Mouse (Mus musculus) fat pad, adult 2 months (tissue): ENCODE results near the gene Serpina3n.
"Not testable (repeated sequence)": the region's sequence is repeated elsewhere in the genome, so short reads cannot be mapped to it uniquely, and the experiment has no call there.

Experiments
- DNase-seq: peaks from one replicate; pipeline ENCODE4 v3.0.0-alpha.2; 2011; ENCODE audit warnings: low read depth, low spot score; ENCODE audit errors: extremely low read depth

Serpina3n gene

DNA sequence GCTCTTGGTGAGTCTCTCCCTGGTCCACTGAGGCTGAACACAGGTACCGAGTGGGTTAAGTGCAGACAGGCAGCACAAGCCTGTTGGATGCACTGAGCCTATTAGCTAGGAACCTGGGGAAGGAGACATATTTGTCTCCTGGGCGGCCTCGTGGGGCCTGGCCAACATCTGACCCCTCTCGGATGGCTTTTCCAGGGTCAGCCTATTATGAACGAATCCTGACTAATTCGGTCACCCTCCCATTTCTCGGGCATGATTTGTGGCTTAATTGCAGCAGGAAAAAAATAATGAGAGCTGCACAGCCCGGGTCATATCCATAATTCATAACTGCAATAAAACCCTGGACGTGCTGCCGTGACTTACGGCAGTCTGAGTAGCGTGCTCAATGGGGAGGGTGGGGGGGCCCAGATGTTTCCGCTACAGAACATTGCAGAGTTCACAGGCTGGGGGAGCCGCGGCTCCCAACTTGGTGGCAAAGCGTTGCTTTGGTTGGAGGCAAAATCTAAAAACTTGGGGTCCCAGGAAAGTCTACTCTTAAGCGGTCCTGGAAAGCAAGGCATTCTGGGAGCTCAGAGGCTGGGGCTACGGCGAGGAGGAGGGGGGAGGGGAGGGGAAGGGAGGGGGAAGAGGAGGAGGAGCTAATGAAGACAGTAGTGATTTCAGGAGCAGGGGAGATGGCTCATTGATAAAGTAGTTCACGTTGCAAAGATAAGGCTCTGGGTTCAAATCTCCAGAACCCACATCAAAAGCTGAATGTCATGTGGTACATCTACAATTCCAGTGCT is 27.6 kb downstream of the Serpina3n start:
- DNase-seq = no peak

DNA sequence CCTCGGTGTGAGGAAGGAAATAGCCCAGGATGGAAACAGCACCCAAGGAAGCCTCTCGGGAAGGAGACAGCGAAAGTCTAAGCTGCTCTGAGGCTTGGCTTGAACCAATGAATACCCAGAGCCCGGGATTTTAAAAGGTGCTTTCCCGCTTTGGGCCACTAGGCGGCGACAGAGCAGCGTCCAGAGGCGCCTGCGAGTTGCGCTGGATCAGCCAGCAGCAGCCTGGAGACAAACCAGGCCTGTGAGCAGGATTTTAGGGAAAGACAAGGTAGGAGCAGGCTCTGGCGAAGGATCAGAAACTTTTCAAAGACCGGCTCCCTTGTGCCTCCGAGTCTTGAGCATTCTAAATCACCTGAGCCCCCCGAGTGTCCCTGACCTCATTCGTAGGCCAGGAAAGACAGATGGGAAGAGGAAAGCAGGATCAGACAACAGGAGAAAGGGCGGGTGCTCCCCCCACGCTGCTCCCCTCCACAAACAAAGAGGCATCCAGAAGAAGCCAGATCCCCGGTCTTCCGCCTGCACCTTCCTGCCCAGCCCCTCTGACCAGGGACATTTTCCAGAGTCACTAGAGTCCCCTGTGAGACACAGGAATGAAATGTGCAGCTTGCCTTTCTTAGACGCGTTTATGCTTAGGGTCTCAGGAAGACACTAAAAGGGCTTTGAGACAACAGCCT is 33.7 kb downstream of the Serpina3n start:
- no peak for DNase-seq

DNA sequence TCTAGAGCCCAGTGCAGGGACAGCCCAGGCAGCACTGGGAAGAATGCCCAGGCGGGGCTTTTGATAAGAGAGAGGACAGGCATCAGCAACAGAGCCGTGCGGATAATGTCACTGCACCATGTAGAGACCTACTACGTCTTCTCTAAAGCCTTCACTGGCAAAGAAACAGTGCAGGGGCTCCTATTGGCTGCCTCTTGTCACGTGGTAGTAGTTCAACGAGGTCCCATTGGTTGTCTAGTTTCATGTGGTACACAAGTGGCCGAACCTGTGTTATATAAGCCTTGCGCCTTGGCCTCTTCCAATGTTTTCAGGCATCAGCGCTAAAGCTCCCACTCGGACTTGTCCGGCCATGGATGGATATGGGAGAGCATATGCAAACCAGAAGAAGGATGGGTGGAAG is 37.2 kb downstream of the Serpina3n start:
- no peak for DNase-seq

DNA sequence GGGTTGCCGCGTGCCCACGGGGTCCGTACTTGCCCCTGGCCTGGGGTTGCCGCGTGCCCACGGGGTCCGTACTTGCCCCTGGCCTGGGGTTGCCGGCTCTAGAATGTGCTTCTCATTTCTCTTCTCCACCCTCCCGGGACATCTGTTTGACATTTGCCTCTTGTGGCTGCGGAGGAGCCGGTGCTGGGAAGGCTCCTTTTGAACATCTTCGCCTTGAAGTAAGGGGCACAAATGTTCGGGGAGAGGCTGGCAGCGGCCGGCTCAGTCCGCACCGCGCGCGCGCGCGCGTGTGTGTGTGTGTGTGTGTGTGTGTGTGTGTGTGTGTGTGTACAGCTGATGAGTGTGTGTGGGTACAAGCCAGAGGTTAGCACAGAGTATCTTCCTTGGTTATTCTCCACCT is 40.5 kb downstream of the Serpina3n start:
- not testable (repeated sequence) for DNase-seq

DNA sequence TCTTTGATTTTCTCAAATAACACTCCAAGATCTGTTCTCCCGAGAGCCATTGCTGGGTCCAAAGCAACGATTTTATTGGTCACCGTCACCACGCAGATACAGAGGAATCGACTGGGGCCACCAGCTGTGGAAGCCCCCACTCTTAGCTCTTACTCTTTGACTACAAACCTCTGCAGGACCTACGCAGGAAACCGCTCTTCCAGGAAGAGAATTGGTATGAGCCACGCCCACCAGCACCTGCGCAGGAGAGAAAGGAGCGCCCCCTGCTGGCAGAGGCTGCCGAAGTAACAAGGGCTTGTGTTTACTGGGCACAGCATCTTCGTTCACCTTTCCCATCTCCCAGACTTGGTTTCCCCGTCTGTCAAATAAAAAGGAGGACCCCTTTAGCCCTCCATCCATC is 41.6 kb downstream of the Serpina3n start:
- DNase-seq = no peak

- DNase-seq = no peak
Observed at GRCm38 (mm10) chr12:104450257-104450656, 43.7 kb downstream of the Serpina3n start.

GRCm38 (mm10) chr12:104453002-104453401 is 46.5 kb downstream of the Serpina3n start:
- no peak for DNase-seq

- no peak for DNase-seq
Observed at GRCm38 (mm10) chr12:104459377-104459776, 52.8 kb downstream of the Serpina3n start.

GRCm38 (mm10) chr12:104461372-104461771 is 54.8 kb downstream of the Serpina3n start:
- no peak for DNase-seq
